Mouse (Mus musculus): ENCODE results near the gene Klrb1f.
"Not testable (repeated sequence)": the region's sequence is repeated elsewhere in the genome, so short reads cannot be mapped to it uniquely, and the experiment has no call there.

The Klrb1f gene

GRCm38 (mm10) chr6:129048857-129049473, 3.3 kb downstream of the Klrb1f start:
- peak; percentile 61 for DNase-seq

- no peak for DNase-seq
These were observed 4.0 kb downstream of the Klrb1f start for GRCm38 (mm10) chr6:129049596-129050251.

- no peak for DNase-seq
These were observed 5.4 kb downstream of the Klrb1f start for GRCm38 (mm10) chr6:129051086-129051485.

- DNase-seq: no peak
These were observed 6.0 kb downstream of the Klrb1f start for GRCm38 (mm10) chr6:129051731-129052130.

- DNase-seq: no peak
These were observed 10.5 kb downstream of the Klrb1f start for GRCm38 (mm10) chr6:129056237-129056636.

- DNase-seq: no peak
These were observed 12.3 kb downstream of the Klrb1f start for GRCm38 (mm10) chr6:129058013-129058412.

DNA sequence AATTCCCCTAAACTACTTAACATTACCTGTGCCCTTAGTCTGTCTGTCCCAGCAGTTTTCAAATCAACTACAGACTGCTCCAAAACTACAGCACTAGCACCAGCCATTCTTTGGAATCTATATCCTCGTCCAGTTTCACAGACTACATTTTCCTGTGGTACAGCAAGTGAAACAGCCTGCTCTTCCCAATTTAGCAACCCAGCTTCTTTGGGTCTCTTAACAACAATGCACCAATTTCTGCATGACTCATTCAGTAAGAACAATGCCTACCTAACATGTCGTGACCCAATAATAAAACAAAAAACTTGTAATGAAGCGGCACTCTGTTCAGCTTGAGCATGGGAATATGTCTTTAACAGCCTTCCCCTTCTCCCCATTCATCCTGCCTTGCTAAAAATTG, 19.7 kb downstream of the Klrb1f start:
- no peak for DNase-seq

DNA sequence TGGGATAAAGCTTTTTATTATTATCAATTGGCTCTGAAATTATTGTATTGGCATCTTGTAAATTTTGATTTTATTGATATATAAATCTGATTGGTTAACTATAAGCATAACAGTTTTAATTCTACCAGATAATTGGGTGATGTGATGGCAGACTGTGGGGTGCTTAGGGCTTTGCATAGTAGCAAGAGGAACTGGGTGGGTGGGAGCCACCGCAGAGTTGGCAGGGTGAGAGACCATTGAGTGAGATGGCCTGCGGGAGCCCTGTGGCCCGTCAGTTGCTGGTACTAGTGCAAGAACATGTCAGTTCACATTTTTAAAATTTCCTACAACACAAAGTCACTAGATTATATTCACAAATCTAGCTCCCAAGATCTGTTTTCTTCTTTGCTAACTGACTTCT, 20.2 kb downstream of the Klrb1f start:
- no peak for DNase-seq

GRCm38 (mm10) chr6:129066530-129066929, 20.8 kb downstream of the Klrb1f start:
- DNase-seq: no peak

DNA sequence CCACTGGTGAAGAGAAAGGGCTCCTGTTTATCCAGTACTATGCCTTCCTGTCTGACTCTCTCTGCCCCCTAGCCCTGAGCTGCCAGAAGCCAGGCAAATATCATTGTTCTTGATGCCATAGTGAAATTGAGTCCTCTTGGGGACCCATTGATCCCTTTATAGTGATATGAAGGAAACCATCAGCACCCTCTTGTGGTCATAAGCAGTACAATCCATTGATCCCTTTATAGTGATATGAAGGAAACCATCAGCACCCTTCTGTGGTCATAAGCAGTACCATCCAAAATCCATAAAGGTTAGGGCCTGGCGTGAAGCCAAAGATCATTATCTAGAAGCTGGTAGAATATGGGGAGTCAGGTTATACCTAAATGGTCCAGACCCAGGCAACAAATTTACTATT, 21.3 kb downstream of the Klrb1f start:
- peak; percentile 87 for DNase-seq

DNA sequence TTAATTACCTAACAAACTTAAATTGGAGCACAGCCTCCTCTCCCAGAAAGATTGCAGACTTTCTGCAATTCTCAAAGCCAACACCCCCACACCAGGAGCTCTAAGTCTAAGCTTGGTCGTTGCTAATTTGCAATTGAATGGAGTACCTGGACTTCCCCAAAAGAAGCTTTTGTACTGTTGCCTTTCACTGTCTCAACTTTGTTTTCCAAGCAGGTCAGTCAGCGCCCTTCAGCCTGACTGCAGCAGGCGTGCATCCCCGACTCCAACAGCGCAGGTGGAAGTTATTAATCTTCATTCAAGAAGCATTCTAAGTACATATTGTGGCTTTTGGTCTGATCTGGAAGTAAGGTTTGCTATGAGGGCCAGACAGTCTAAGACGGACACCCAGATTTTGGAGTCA, 39.4 kb downstream of the Klrb1f start:
- no peak for DNase-seq

- DNase-seq: peak; percentile 54
These were observed 40.3 kb downstream of the Klrb1f start for GRCm38 (mm10) chr6:129086031-129086430.

GRCm38 (mm10) chr6:129088161-129088560, 42.5 kb downstream of the Klrb1f start:
- peak; percentile 77 for DNase-seq

GRCm38 (mm10) chr6:129088596-129088995, 42.9 kb downstream of the Klrb1f start:
- DNase-seq: not testable (repeated sequence)

DNA sequence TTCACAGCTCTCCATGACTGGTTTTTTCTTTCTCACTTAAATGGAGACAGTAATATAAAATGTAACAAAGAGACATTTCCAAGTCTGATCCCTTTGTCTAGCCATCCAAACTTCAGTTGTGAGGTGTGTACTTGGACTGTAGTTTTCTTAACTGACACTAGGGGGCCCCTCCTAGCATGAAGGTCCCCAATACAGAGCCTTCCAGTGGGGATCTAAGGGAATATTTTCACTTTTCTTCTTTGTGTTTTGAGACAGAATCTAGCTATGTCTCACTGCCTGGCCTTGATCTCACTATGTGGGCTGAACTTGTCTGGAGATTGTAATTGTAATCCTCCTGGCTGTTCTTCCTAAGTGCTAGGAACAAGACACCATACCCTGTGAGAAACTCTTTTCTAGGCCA, 49.5 kb downstream of the Klrb1f start:
- DNase-seq: peak; percentile 76

GRCm38 (mm10) chr6:129097929-129098328, 52.2 kb downstream of the Klrb1f start:
- peak; percentile 63 for DNase-seq

GRCm38 (mm10) chr6:129100794-129101193, 55.1 kb downstream of the Klrb1f start, which contains the start of gene Clec2e:
TSS of gene Clec2e (minus strand) at chr6:129100913.
- DNase-seq: not testable (repeated sequence)

- no peak for DNase-seq
These were observed 55.9 kb downstream of the Klrb1f start for GRCm38 (mm10) chr6:129101604-129102003.

DNA sequence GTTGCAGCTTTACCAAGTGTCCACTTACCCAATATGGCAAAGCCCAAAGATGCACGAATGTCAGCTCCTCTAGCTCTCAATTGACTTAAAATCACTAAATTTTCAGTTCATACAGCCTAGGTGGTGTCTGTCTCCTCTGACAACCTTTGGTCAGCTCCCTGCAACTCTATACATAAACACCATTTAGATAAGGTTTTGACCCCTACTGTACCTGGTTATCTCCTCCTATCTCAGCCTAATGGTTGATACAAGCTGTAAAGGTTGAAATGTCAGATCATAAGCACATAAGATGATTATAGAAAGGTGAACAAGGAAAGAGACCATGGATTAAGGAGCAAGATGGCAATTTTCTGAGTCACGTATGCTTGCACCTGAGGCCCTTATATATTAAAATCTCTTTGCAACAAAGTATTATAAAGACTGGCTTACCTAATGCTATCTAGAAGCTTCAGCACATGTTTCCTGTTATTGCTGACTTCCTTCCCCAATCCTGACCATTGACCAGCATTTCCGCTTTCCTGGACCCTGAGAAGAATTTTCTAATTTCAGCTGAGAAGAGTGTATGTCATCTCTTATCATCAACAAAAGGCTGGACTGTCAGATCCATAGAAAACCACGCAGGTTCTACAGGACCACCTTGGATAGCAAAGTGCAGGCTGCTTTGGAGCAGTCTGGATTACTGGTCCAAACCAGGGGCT, 57.3 kb downstream of the Klrb1f start:
- DNase-seq: peak; percentile 28
